Mouse (Mus musculus) cerebellum, adult 9-11 months (tissue): ENCODE data around the gene H2-Q4.
"Not testable (repeated sequence)": the region's sequence is repeated elsewhere in the genome, so short reads cannot be mapped to it uniquely, and the experiment has no call there.

ENCODE experiments used
- DNase-seq: peaks from one replicate; pipeline ENCODE4 v3.0.0; 2022

Gene H2-Q4

DNA sequence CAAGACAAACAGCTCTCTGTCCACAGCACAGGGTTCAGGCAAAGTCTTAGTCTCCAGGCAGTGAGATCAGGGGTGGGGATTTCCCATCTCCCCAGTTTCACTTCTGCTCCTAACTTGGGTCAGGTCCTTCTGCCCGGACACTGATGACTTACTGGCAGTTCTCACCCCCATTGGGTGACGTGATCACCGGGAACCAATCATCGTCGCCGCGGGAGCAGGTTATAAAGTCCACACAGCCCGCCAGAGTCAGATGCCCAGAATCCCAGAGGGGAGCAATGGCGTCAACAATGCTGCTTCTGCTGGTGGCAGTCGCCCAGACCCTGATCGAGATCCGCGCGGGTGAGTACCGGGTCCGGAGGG lies at the start of gene H2-Q4:
Gene H2-Q4 (plus strand): TSS at position 249 of the 360 bp plus-strand sequence.
- DNase-seq = peak; percentile 51

DNA sequence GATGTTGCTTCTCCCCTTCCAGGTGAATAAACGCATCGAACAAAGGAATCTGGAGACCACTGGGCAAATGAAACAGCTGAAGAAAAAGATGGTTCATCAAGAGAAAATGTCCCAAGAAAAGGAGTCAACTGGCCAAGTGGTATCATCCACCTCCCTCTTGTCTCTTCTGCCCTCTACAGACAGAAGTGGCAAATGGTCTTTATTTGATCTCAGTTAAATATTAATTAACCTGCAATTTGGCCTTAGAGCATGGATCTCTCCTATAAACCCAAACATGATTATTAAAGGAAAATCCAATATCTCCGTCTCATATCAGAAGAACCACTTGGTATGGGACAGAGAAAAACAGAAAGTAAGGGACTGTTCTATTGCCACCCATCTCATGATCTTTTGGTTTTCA lies 49.7 kb upstream of the H2-Q4 start:
- not testable (repeated sequence) for DNase-seq

DNA sequence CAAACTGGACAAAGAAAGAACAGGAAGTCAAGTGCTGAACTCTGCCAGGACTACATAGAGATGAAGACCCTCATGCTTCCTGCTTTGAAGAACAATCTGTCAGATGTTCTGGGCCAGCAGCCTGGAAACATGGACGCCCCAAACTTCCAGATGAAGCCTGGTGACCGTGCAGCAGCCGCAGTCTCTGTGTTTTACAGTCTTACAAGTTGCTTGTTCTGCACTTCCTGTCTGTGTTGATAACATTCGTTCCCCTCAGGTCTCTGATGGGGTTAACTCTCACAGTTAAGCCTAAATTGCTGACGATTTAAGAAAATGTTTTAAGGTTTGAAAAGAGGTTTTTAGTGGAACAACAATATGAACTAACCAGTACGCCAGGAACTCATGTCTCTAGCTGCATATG lies 47.9 kb upstream of the H2-Q4 start:
- not testable (repeated sequence) for DNase-seq

DNA sequence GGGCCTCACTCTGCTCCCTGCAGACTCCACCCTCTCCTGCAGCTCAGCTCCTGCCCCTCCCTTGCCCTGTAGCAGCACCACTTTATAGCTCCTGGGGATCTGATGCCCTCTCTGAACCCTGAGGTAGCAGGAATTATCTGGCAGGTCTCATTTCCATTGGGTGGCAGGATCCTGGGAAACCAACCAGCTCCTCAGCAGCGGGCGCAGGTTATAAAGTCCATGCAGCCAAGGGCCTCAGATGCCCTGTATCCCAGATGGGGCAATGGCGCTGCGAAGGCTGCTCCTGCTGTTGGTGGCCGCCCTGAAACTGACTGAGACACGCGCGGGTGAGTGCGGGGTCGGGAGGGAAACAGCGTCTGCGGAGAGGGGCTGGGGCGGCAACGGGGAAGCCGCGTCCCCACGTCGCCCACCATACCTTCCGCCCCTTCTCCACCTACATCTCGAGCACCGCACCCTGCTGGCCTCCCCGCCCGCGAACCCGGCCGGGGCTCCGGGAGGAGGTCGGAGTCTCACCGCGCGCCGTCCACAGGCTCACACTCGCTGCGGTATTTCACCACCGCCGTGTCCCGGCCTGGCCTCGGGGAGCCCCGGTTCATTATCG lies 37.2 kb upstream of the H2-Q4 start, which contains the start of gene H2-Q2:
Gene H2-Q2 (plus strand): TSS at position 172 of the 601 bp plus-strand sequence.
- no peak for DNase-seq

DNA sequence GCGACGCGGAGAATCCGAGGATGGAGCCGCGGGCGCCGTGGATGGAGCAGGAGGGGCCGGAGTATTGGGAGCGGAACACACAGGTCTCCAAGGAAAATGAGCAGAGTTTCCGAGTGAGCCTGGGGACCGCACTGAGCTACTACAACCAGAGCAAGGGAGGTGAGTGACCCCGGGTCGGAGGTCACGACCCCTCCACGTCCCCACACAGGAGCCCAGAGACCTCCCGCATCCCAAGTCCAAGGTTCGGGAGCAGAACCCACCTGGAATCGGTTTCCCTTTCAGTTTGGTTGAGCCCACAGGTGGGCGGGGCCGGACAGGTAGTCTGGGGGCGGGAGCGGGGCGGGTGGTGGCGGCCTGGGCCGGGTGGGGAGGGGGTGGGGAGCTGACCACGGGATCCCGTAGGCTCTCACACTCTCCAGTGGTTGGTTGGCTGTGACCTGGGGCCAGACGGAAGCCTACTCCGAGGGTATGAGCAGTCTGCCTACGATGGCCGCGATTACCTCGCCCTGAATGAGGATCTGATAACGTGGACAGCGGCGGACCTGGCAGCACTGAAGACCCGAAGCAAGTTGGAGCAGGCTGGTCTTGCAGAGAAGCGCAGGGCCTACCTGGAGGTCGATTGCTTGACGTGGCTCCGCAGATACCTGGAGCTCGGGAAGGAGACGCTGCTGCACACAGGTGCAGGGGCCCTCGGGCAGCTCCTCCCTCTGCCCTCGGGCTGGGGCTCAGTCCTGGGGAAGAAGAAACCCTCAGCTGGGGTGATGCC lies 36.5 kb upstream of the H2-Q4 start:
- no peak for DNase-seq

DNA sequence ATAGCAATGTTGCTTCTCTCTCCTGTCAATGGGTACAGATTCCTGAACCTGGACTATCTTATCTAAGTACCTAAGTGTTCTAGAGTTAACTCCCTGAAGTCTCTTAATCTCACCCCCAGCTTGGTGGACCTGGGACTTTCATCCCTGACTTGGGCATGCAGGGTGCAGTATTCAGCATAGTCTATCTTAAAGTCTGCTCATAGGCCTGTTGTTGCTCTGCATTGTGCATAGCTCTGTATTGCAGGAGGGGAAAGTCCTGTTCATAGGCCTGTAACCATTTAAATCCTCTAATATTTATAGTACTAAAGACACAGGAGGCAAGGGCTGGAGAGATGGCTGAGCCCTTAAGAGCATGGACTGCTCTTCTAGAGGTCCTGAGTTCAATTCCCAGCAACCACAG lies 31.8 kb upstream of the H2-Q4 start:
- not testable (repeated sequence) for DNase-seq

DNA sequence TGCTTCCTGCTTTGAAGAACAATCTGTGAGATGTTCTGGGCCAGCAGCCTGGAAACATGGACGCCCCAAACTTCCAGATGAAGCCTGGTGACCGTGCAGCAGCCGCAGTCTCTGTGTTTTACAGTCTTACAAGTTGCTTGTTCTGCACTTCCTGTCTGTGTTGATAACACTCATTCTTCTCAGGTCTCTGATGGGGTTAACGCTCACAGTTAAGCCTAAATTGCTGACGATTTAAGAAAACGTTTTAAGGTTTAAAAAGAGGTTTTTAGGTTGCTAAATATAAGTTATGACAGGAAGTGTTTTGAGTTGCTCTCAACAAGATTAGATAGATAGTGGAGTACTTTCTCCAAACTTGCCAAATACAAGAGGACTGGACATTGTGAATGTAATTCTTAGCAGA lies 26.1 kb upstream of the H2-Q4 start:
- DNase-seq = not testable (repeated sequence)

DNA sequence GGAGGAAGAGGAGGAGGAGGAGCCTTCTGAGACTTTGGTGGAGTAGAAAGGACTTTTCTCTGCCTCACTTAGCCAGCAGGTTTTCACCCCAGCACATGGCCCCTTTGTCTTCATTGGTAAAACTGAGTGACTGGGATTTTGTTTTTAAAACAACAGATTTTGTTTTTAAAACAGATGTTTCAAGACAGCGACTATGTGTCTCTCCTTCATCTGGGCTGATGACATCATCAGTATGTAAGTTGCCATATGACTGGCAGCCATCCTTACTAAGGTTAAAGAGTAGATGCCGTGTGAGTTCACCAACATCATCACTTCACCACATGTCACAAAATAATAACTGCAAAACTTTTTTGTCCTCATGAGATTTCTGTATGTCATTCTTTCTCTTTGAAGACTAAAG lies 25.3 kb upstream of the H2-Q4 start:
- DNase-seq = no peak

DNA sequence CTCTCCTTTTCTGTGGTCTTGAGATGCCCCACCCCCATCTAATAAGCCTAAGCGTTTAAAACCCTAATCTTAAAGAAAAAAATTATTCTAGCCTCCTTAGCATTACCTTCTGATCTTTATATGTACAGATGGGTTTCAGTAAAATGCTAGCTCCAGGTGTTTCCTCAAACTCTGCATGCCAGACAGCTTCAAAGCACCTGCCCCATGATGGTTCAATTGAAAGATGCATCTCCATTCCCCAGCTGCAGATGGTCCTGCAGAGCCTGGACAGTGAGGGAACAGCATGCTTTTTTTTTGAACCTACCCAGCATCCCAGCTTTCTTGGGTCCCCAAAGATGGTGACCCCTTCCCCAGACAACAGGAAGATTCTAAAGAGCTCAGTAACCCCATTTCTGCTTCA lies 22.3 kb upstream of the H2-Q4 start:
- DNase-seq = no peak

DNA sequence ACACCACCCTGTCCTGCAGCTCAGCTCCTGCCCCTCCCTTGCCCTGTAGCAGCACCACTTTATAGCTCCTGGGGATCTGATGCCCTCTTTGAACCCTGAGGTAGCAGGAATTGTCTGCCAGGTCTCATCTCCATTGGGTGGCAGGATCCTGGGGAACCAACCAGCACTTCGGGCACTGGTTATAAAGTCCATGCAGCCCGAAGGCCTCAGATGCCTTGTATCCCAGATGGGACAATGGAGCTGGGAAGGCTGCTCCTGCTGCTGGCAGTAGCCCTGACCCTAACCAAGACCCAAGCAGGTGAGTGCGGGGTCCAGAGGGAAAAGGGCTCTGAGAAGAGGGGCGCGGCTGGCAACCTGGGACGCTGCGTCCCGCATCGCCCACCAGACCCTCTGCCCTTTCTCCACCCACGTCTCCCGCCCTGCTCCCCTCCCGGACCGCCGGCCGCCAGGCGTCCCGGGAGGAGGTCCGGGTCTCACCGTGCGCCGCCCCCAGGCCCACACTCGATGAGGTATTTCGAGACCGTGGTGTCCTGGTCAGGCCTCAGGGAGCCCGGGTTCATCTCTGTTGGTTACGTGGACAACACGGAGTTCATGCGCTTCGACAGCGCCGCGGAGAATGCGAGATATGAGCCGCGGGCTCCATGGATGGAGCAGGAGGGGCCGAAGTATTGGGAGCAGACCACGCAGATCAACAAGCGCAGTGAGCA lies 20.5 kb upstream of the H2-Q4 start:
- DNase-seq = no peak

DNA sequence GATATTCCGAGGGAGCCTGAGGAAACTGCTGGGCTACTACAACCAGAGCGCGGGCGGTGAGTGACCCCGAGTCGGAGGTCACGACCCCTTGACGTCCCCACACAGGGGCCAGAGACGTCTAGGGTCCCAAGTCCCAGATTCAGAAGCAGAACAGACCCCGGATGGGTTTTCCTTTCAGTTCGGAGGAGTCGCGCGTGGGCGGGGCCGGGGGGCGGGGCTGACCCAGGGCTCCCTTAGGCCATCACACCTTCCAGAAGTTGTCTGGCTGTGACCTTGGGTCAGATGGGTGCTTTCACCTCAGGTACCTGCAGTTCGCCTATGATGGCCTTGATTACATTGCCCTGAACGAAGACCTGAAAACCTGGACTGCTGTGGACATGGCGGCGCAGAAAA lies 20.0 kb upstream of the H2-Q4 start:
- DNase-seq = no peak

DNA sequence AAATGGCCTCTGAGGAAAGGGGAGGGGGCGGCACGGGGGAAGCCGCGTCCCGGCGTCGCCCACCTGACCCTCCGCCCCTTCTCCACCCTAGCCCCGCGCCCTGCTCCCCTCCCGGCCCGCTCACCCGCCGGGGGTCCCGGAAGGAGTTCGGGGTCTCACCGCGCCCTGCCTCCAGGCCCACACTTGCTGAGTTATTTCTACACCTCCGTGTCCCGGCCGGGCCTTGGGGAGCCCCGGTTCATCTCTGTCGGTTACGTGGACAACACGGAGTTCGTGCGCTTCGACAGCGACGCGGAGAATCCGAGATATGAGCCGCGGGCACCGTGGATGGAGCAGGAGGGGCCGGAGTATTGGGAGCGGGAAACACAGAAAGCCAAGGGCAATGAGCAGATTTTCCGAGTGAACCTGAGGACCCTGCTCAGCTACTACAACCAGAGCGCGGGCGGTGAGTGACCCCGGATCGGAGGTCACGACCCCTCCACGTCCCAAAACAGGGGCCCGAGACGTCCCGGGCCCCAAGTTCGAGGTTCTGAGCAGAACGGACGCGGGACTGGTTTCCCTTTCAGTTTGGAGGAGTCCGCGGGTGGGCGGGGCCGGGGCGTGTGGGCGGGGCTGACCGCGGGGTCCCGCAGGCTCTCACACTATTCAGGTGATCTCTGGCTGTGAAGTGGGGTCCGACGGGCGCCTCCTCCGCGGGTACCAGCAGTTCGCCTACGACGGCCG lies 473 bp downstream of the H2-Q4 start:
- no peak for DNase-seq

DNA sequence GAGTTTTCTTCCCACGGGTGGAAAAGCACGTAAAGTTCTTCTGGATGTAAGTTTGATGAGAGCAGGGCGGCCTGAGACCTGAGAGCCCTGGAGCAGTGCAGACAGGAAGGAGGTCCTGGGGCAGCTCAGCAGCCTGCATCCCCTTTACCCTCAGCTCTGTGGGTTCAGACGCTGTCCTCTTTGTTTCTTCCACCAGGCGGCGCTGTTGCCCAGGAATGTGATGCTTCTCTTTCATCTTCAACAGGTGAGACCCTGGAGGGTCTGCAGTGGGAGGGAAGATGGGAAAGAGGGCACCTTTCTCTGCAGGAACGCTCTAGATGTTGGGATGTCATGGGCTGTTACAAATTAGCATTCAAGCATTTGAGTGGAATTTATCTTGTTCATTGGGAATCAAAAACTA lies 10.4 kb downstream of the H2-Q4 start:
- not testable (repeated sequence) for DNase-seq

DNA sequence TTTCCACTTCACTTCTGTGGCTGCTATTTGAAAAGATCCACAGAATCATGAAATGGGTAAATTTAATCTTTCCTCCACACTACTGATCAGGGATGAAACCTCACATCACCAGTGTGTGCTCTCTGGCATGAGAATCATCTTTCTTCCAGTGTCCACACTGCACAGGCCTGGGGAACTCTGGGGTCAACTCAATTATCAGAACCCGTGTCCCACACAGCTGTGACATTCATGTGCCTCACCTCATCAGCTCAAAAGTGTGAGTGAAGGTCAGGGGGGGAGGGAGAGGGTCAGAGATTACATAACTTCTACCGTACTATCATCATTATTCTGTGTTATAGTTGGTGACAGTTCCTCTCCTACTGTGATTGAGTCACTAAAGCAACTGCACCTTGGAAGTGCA lies 13.3 kb downstream of the H2-Q4 start:
- not testable (repeated sequence) for DNase-seq

DNA sequence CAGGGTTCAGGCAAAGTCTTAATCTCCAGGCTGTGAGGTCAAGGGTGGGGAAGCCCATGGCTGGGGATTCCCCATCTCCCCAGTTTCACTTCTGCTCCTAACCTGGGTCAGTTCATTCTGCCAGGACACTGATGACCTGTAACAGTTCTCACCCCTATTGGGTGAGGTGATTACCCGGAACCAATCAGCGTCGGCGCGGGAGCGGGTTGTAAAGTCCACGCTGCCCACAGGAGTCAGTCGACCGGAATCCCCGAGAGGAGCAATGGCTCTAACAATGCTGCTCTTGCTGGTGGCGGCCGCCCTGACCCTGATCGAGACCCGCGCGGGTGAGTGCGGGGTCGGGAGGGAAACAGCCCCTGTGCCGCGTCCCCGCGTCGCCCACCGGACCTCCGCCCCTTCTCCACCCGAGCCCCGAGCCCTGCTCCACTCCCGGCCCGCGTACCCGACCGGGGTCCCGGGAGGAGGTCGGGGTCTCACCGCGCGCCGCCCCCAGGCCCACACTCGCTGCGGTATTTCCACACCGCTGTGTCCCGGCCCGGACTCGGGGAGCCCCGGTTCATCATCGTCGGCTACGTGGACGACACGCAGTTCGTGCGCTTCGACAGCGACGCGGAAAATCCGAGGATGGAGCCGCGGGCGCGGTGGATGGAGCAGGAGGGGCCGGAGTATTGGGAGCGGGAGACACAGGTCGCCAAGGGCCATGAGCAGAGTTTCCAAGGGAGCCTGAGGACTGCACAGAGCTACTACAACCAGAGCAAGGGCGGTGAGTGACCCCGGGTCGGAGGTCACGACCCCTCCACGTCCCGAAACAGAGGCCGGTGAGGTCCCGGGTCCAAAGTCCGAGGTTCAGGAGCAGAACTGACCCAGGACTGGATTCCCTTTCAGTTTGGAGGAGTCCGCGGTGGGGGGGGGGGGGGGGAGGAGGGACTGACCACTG lies 14.7 kb downstream of the H2-Q4 start:
- not testable (repeated sequence) for DNase-seq

DNA sequence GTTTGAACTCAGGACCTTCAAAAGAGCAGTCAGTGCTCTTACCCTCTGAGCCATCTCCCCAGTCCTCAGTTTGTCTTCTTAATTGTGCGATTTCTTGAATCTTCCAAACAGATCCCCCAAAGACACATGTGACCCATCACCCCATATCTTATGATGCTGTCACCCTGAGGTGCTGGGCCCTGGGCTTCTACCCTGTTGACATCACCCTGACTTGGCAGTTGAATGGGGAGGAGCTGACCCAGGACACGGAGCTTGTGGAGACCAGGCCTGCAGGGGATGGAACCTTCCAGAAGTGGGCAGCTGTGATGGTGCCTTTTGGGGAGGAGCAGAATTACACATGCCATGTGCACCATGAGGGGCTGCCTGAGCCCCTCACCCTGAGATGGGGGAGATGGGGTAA lies 17.5 kb downstream of the H2-Q4 start:
- not testable (repeated sequence) for DNase-seq

DNA sequence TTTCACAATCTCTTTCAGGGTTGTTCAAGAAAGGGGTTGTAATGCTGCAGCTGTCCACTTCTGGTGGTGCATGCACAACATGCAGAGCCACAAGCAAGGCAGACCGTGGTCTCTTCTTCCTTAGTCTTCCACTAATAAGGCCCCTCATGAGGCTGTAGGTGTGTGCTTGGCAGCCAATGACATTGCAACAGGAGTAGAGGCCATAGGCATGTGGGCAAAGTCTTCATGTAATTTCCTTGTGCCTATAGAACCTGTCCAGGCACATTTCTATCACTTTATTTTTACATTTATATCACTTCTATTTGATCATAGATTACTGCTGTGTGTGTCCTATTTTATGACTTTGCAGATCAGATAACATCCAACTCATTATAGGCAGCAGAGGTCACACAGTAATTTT lies 33.6 kb downstream of the H2-Q4 start:
- not testable (repeated sequence) for DNase-seq

DNA sequence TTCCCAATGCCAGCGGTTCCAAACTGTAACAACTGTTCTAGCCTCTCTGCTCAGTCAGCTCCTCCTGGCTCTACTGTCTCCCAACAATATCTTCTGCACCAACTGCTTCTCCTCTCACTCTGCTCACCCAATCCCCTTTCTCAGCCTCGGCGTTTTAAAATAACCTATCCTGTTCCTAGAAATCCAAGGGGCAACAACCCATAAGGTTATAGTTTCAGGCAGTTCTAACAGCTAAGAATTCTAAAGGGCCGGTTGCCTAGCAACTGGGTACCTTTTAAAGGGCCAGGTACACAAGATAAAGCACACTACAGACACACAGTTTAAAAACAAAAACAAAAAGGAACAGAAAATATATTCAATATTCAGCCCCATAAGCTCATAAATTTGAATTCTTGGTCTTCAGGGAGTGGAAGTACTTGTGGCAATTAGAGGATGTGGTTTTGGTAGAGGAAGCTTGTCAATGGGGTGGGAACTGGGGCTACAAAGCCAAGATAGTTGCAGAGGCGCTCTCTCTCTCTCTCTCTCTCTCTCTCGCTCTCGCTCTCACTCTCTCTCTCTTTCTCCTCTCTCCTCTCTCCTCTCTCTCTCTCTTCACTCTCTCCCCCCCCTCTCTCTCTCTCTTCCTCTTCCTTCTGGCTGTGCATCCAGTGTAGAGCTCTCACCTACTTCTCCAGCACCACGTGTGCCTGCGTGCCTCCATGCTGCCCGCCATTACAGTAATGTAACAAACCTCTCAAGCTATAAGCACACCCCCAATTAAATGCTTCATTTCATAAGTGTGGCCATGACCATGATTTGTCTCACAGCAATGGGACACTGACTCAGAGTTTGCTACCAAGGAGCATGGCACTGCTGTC lies 36.1 kb downstream of the H2-Q4 start:
- not testable (repeated sequence) for DNase-seq

DNA sequence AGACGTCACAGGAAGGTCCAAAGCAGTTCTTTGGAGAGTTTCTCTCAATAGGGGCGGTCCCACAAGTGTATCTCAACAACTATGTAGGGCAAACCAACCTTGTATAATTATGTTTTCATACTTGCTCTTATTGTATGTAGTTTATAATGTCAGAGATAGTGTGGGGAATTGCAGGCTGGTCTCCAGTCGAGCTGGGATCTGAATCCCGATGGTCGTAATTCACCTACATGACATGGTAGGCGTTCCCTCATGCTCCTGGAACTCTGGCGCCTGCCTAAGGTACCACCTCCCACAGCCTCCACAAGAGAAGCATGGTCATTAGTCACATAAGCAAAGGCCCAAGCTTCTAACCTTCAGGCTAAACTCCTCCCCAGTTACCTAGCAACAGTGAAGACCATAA lies 39.4 kb downstream of the H2-Q4 start:
- no peak for DNase-seq

DNA sequence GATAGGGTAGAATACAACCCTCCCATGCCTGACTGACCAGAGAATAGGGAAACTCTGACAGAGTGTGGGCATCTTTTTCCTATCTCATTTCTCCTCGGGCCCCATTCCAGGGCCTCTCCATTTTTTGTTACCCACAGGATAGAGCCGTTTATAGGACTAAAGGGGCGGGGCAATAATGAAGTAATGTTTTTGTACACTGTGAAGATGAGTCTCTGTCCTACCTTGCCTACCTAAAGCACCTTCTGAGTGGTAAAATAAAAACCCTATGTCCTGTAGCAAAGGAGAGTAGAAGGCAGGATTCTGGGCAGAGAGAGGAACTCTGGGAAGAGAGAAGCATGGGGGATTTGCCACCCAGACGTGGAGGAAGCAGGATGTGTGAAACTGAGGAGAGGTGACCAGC lies 40.1 kb downstream of the H2-Q4 start:
- not testable (repeated sequence) for DNase-seq

DNA sequence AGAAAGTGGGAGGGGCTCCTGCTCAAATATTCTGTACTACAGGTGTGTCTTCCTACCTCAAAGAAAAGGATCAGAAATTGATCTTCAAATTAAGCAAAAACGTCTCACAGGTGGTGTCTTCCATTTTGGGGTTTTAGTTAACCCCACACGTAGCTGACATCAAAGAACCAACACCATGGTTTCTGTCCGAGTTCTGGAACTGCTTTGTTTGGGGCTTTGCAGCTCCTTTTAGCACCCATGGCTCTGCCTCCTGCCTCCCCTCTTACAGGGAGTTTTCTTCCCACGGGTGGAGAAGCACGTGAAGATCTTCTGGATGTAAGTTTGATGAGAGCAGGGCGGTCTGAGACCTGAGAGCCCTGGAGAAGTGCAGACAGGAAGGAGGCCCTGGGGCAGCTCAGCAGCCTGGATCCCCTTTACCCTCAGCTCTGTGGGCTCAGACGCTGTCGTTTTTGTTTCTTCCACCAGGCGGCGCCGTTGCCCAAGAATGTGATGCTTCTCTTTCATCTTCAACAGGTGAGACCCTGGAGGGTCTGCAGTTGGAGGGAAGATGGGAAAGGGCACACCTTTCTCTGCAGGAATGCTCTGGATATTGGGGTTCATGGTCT lies 40.9 kb downstream of the H2-Q4 start:
- not testable (repeated sequence) for DNase-seq
